Mouse (Mus musculus) myocyte (in vitro differentiated cells): Measurements from ENCODE around the gene 6030458C11Rik. TPM values are rescaled to one million over a fixed set of nuclear protein-coding genes. Genes with fewer than 3 reads are reported as not detected.

Experiments used
- H3K27me3 ChIP-seq: one replicate; pipeline ENCODE4 v1.6.1; 2011; ENCODE audit not compliant: control insufficient read depth, insufficient read depth, insufficient read length
- H3K36me3 ChIP-seq: one replicate; pipeline ENCODE4 v1.6.1; 2011; ENCODE audit not compliant: control insufficient read depth, insufficient read depth
- H3K4me2 ChIP-seq: one replicate; pipeline ENCODE4 v1.6.1; 2011; ENCODE audit warnings: low read depth, control low read depth
- H3K4me3 ChIP-seq: one replicate; pipeline ENCODE4 v1.5.1; 2011; ENCODE audit warnings: mild to moderate bottlenecking, control low read depth, moderate library complexity
- H3K79me2 ChIP-seq: one replicate; pipeline ENCODE4 v1.6.1; 2011; ENCODE audit not compliant: control insufficient read depth, insufficient read depth
- H3ac ChIP-seq: one replicate; pipeline ENCODE4 v1.6.1; 2011; ENCODE audit not compliant: control insufficient read depth, insufficient read length
- CEBPB ChIP-seq: IDR thresholded peaks from 2 replicates; pipeline ENCODE4 v1.6.1; 2011; ENCODE audit warnings: mild to moderate bottlenecking, moderate library complexity; ENCODE audit not compliant: poor library complexity, insufficient read depth, severe bottlenecking
- E2F4 ChIP-seq: IDR thresholded peaks from one replicate; pipeline ENCODE4 v1.6.1; 2011; ENCODE audit warnings: mild to moderate bottlenecking, control low read depth, moderate library complexity; ENCODE audit not compliant: insufficient read depth
- MAX ChIP-seq: IDR thresholded peaks from one replicate; pipeline ENCODE4 v1.6.1; 2011; ENCODE audit warnings: low read depth, mild to moderate bottlenecking, control low read depth
- MYOD1 ChIP-seq, 3 experiments: IDR thresholded peaks; one replicate each; pipeline ENCODE4 v1.6.1; 2011; ENCODE audit warnings: control low read depth in 2 of 3, low read depth in 2 of 3, mild to moderate bottlenecking in 2 of 3, moderate library complexity in 1 of 3; ENCODE audit not compliant: insufficient read length in 2 of 3, control insufficient read depth in 1 of 3
- MYOG ChIP-seq, 3 experiments: IDR thresholded peaks; one replicate each; pipeline ENCODE4 v1.6.1; 2011; ENCODE audit warnings: control low read depth in 2 of 3, low read depth in 2 of 3, mild to moderate bottlenecking in 2 of 3; ENCODE audit not compliant: insufficient read length in 2 of 3, control insufficient read depth in 1 of 3, insufficient read depth in 1 of 3
- POLR2A ChIP-seq: IDR thresholded peaks from one replicate; pipeline ENCODE4 v1.6.1; 2011; ENCODE audit warnings: low read depth, mild to moderate bottlenecking, control low read depth, moderate library complexity; ENCODE audit not compliant: insufficient read length
- POLR2AphosphoS2 ChIP-seq: IDR thresholded peaks from one replicate; pipeline ENCODE4 v1.6.1; 2011; ENCODE audit warnings: low read depth, control low read depth; ENCODE audit not compliant: insufficient read length
- REST ChIP-seq: IDR thresholded peaks from one replicate; pipeline ENCODE4 v1.6.1; 2011; ENCODE audit warnings: mild to moderate bottlenecking, control low read depth, moderate library complexity; ENCODE audit not compliant: insufficient read depth, insufficient read length
- SRF ChIP-seq: IDR thresholded peaks from one replicate; pipeline ENCODE4 v1.6.1; 2011; ENCODE audit warnings: low read depth; ENCODE audit not compliant: control insufficient read depth, insufficient read length
- TCF12 ChIP-seq: IDR thresholded peaks from one replicate; pipeline ENCODE4 v1.6.1; 2011; ENCODE audit warnings: mild to moderate bottlenecking, control low read depth; ENCODE audit not compliant: poor library complexity, insufficient read depth, severe bottlenecking
- TCF3 ChIP-seq: IDR thresholded peaks from one replicate; pipeline ENCODE4 v1.6.1; 2011; ENCODE audit warnings: low read depth, control low read depth; ENCODE audit not compliant: insufficient read length
- USF1 ChIP-seq: IDR thresholded peaks from one replicate; pipeline ENCODE4 v1.6.1; 2011; ENCODE audit warnings: low read depth, mild to moderate bottlenecking, control low read depth, moderate library complexity
- polyA plus RNA-seq: library from polyadenylated mRNA; unstranded; fragments of >200 nt; fragmentation: generic; extraction: Trizol; gene quantifications from one replicate; pipeline ENCODE4 v1.2.1, GENCODE M21; 2012; ENCODE audit warnings: missing spikeins

The 6030458C11Rik gene
- 12.7 TPM for polyA plus RNA-seq

GRCm38 (mm10) chr15:12824197-12824952 lies at the start of gene 6030458C11Rik, which contains the start of gene Drosha:
Gene 6030458C11Rik (minus strand): TSS chr15:12824649.
Gene Drosha (plus strand): TSS chr15:12824815.
- Histone ChIP-seq H3K4me2 (peak within 1 kb of the TSS; percentile 90), H3ac (peak within 1 kb of the TSS; percentile 82), H3K27me3 (no peaks in the 10 kb centered on the region), H3K79me2 (peaks cover 31% of the 10 kb centered on the region), H3K4me3 (peak within 1 kb of the TSS; percentile 90), H3K36me3 (peaks cover 31% of the 10 kb centered on the region)
- TF ChIP-seq TCF12 = no peak
- TF ChIP-seq MAX = peak; percentile 34
- peak; percentile 91 for TF ChIP-seq POLR2A
- TF ChIP-seq REST = no peak
- peak; percentile 78 for TF ChIP-seq SRF
- no peak for TF ChIP-seq TCF3
- no peak for TF ChIP-seq USF1
- peak; percentile 31 for TF ChIP-seq E2F4
- TF ChIP-seq MYOG (IDR thresholded peaks at IDR 0.05; ENCODE audit: control insufficient read depth in 1 of 3, insufficient read depth in 1 of 3, insufficient read length in 2 of 3, low read depth in 2 of 3) = no peak
- TF ChIP-seq CEBPB = no peak
- peak; percentile 88 for TF ChIP-seq POLR2AphosphoS2
- TF ChIP-seq MYOD1 (IDR thresholded peaks at IDR 0.05; ENCODE audit: control insufficient read depth in 1 of 3, insufficient read length in 2 of 3, low read depth in 2 of 3) = peak in 1 of 3 experiments; percentile 8

GRCm38 (mm10) chr15:12867269-12867668 lies 42.8 kb upstream of the 6030458C11Rik start:
- Histone ChIP-seq H3ac (no peak overlapping the region), H3K79me2 (no peaks in the 10 kb centered on the region), H3K27me3 (no peaks in the 10 kb centered on the region), H3K36me3 (peaks cover 30% of the 10 kb centered on the region), H3K4me3 (no peak overlapping the region), H3K4me2 (no peak overlapping the region)
- TF ChIP-seq TCF3 = no peak
- no peak for TF ChIP-seq MAX
- TF ChIP-seq REST = no peak
- TF ChIP-seq TCF12 = no peak
- TF ChIP-seq MYOG (IDR thresholded peaks at IDR 0.05; ENCODE audit: control insufficient read depth in 1 of 3, insufficient read depth in 1 of 3, insufficient read length in 2 of 3, low read depth in 2 of 3) = no peak
- no peak for TF ChIP-seq POLR2A

GRCm38 (mm10) chr15:12865595-12866314 lies 41.3 kb upstream of the 6030458C11Rik start:
- TF ChIP-seq MYOG (IDR thresholded peaks at IDR 0.05; ENCODE audit: control insufficient read depth in 1 of 3, insufficient read depth in 1 of 3, insufficient read length in 2 of 3, low read depth in 2 of 3) (no peak), MYOD1 (IDR thresholded peaks at IDR 0.05; ENCODE audit: control insufficient read depth in 1 of 3, insufficient read length in 2 of 3, low read depth in 2 of 3) (no peak), POLR2AphosphoS2 (no peak), E2F4 (no peak), USF1 (no peak), TCF3 (no peak)

GRCm38 (mm10) chr15:12863669-12864068 lies 39.2 kb upstream of the 6030458C11Rik start:
- H3K79me2 ChIP-seq = no peaks in the 10 kb centered on the region
- no peaks in the 10 kb centered on the region for H3K27me3 ChIP-seq
- TF ChIP-seq E2F4 = no peak
- TF ChIP-seq TCF3 = no peak
- no peak for TF ChIP-seq MYOD1 (IDR thresholded peaks at IDR 0.05; ENCODE audit: control insufficient read depth in 1 of 3, insufficient read length in 2 of 3, low read depth in 2 of 3)
- TF ChIP-seq MAX = no peak
- no peak for TF ChIP-seq SRF
- no peak for TF ChIP-seq TCF12
- no peak for TF ChIP-seq POLR2A
- no peak overlapping the region for H3ac ChIP-seq
- H3K4me3 ChIP-seq = no peak overlapping the region
- no peak overlapping the region for H3K4me2 ChIP-seq
- peaks cover 40% of the 10 kb centered on the region for H3K36me3 ChIP-seq

More at GRCm38 (mm10) chr15:12865595-12866314, 41.3 kb upstream of the 6030458C11Rik start:
- H3K4me2 ChIP-seq = no peak overlapping the region
- no peak overlapping the region for H3ac ChIP-seq
- H3K36me3 ChIP-seq = peaks cover 25% of the 10 kb centered on the region
- H3K79me2 ChIP-seq = no peaks in the 10 kb centered on the region
- no peaks in the 10 kb centered on the region for H3K27me3 ChIP-seq
- H3K4me3 ChIP-seq = no peak overlapping the region

- Histone ChIP-seq H3K79me2 (no peaks in the 10 kb centered on the region), H3K27me3 (no peaks in the 10 kb centered on the region), H3K4me3 (no peak overlapping the region), H3K36me3 (peaks cover 33% of the 10 kb centered on the region), H3ac (no peak overlapping the region), H3K4me2 (no peak overlapping the region)
- no peak for TF ChIP-seq TCF3
- no peak for TF ChIP-seq MYOG (IDR thresholded peaks at IDR 0.05; ENCODE audit: control insufficient read depth in 1 of 3, insufficient read depth in 1 of 3, insufficient read length in 2 of 3, low read depth in 2 of 3)
- no peak for TF ChIP-seq SRF
Observed at GRCm38 (mm10) chr15:12862061-12862460, 37.6 kb upstream of the 6030458C11Rik start.
